Mouse (Mus musculus) limb, embryonic 13.5 days (tissue): ENCODE data around the gene Spock2. TPM values are rescaled to one million over a fixed set of nuclear protein-coding genes. Genes with fewer than 3 reads are reported as not detected.
"Not testable (repeated sequence)": the region's sequence is repeated elsewhere in the genome, so short reads cannot be mapped to it uniquely, and the experiment has no call there.

Experiments used
- ATAC-seq: fragments of 200-750 bp; cut with Nextera tagmentation; 2 replicates; pipeline ENCODE4 v1.8.0; 2017; ENCODE audit warnings: low read depth, moderate number of reproducible peaks, moderate TSS enrichment; ENCODE audit not compliant: low FRiP score
- H3K27ac ChIP-seq: fragments of 300-500 bp; sonication (generic); 2 replicates; pipeline ENCODE4 v1.5.1; 2015; ENCODE audit warnings: inconsistent platforms, mild to moderate bottlenecking, moderate library complexity
- H3K27me3 ChIP-seq: fragments of 300-500 bp; sonication (generic); 2 replicates; pipeline ENCODE4 v1.6.1; 2015; ENCODE audit warnings: mild to moderate bottlenecking, inconsistent platforms
- H3K36me3 ChIP-seq: fragments of 300-500 bp; sonication (generic); 2 replicates; pipeline ENCODE4 v1.6.1; 2015; ENCODE audit warnings: inconsistent platforms, mild to moderate bottlenecking, moderate library complexity
- H3K4me1 ChIP-seq: fragments of 300-500 bp; sonication (generic); 2 replicates; pipeline ENCODE4 v1.6.1; 2015; ENCODE audit warnings: inconsistent platforms
- H3K4me2 ChIP-seq: fragments of 300-500 bp; sonication (generic); replicated peaks from 2 replicates; pipeline ENCODE4 v1.6.1; 2015; ENCODE audit warnings: inconsistent platforms, mild to moderate bottlenecking, moderate library complexity
- H3K4me3 ChIP-seq: fragments of 300-500 bp; sonication (generic); 2 replicates; pipeline ENCODE4 v1.5.1; 2015; ENCODE audit warnings: moderate library complexity, mild to moderate bottlenecking, inconsistent platforms
- H3K9ac ChIP-seq: fragments of 300-500 bp; sonication (generic); 2 replicates; pipeline ENCODE4 v1.6.1; 2015; ENCODE audit warnings: mild to moderate bottlenecking, inconsistent platforms
- H3K9me3 ChIP-seq: fragments of 300-500 bp; sonication (generic); 2 replicates; pipeline ENCODE4 v1.6.1; 2016; ENCODE audit warnings: inconsistent platforms
- WGBS: fragments of 180-500 bp; shearing (Covaris S2); methylation state at CpG from one replicate; pipeline ENCODE4 v1.1.7; 2015; 5-methylcytosine and 5-hydroxymethylcytosine counted together
- polyA plus RNA-seq: library from polyadenylated mRNA; unstranded; fragments of >200 nt; fragmentation: Nextera tagmentation; extraction: Ambion mirVana; gene quantifications from 2 replicates; pipeline ENCODE4 v1.2.1, GENCODE M21; 2015

Spock2 gene
- polyA plus RNA-seq, 1 experiment from 2014 or later, result 7.2 TPM

DNA sequence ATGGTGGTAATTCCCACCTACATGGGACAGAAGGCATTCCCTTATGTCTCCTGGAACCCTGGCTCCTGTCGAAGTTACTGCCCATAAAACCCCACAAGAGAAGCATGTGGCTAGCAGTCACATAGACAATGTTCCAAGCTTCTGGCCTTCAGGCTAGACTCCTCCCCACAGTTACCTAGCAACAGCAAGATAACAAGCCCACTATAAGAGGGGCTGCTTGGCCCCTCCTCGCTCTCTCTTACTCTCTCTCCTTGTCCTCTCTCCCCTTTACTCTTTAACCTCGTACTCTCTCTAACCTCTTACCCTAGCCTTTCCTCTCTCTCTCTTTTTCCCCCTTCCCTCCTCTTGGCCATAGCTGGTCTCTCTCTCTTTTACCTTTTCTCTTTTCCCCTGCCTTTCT lies 55.4 kb downstream of the Spock2 start:
- H3K27ac ChIP-seq, H3K4me3 ChIP-seq, H3K9ac ChIP-seq, H3K4me2 ChIP-seq, H3K9me3 ChIP-seq, ATAC-seq, H3K36me3 ChIP-seq, H3K4me1 ChIP-seq, H3K27me3 ChIP-seq: not testable (repeated sequence)
- WGBS, result 58% methylated on average over 3 of the region's 3 CpGs

GRCm38 (mm10) chr10:60162184-60162972 lies 56.4 kb downstream of the Spock2 start:
- not testable (repeated sequence) for H3K4me3 ChIP-seq, H3K9me3 ChIP-seq, ATAC-seq, H3K4me2 ChIP-seq, H3K27ac ChIP-seq, H3K27me3 ChIP-seq, H3K9ac ChIP-seq, H3K36me3 ChIP-seq, H3K4me1 ChIP-seq
- 84% methylated on average over 8 of the region's 8 CpGs for WGBS

GRCm38 (mm10) chr10:60162973-60163255 lies 56.9 kb downstream of the Spock2 start:
- ATAC-seq, result no peak
- H3K4me2 ChIP-seq, result no peak overlapping the region
- no peak overlapping the region for H3K27ac ChIP-seq
- no peak overlapping the region for H3K9ac ChIP-seq
- H3K9me3 ChIP-seq, result no peaks in the 10 kb centered on the region
- H3K27me3 ChIP-seq, result no peaks in the 10 kb centered on the region
- no peak overlapping the region for H3K4me3 ChIP-seq
- H3K36me3 ChIP-seq, result no peaks in the 10 kb centered on the region
- no peaks in the 10 kb centered on the region; the same call in 1 of the 2 replicates for H3K4me1 ChIP-seq
- 94% methylated on average over 6 of the region's 6 CpGs for WGBS

GRCm38 (mm10) chr10:60164869-60165268 lies 58.9 kb downstream of the Spock2 start:
- no peaks in the 10 kb centered on the region; the same call in 1 of the 2 replicates for H3K4me1 ChIP-seq
- no peak overlapping the region for H3K4me3 ChIP-seq
- ATAC-seq, result no peak
- no peaks in the 10 kb centered on the region for H3K9me3 ChIP-seq
- H3K27ac ChIP-seq, result no peak overlapping the region
- H3K4me2 ChIP-seq, result no peak overlapping the region
- no peaks in the 10 kb centered on the region for H3K27me3 ChIP-seq
- 76% methylated on average over 1 of the region's 1 CpGs for WGBS
- H3K9ac ChIP-seq, result no peak overlapping the region
- H3K36me3 ChIP-seq, result no peaks in the 10 kb centered on the region

GRCm38 (mm10) chr10:60166068-60166467 lies 60.0 kb downstream of the Spock2 start:
- no peak overlapping the region for H3K4me2 ChIP-seq
- no peaks in the 10 kb centered on the region for H3K27me3 ChIP-seq
- ATAC-seq, result no peak
- H3K4me1 ChIP-seq, result no peaks in the 10 kb centered on the region; the same call in 1 of the 2 replicates
- no peak overlapping the region for H3K9ac ChIP-seq
- H3K4me3 ChIP-seq, result no peak overlapping the region
- H3K27ac ChIP-seq, result no peak overlapping the region
- H3K36me3 ChIP-seq, result no peaks in the 10 kb centered on the region
- no peaks in the 10 kb centered on the region for H3K9me3 ChIP-seq
- WGBS, result 34% methylated on average over 3 of the region's 3 CpGs

- no peak for ATAC-seq
- H3K9me3 ChIP-seq, result no peaks in the 10 kb centered on the region
- WGBS, result 61% methylated on average over 2 of the region's 2 CpGs
Observed at GRCm38 (mm10) chr10:60168306-60168705, 62.3 kb downstream of the Spock2 start.

GRCm38 (mm10) chr10:60168960-60169359 lies 62.9 kb downstream of the Spock2 start:
- Histone ChIP-seq H3K27me3 (no peaks in the 10 kb centered on the region), H3K4me3 (no peak overlapping the region), H3K36me3 (no peaks in the 10 kb centered on the region), H3K4me1 (no peaks in the 10 kb centered on the region), H3K9me3 (no peaks in the 10 kb centered on the region), H3K4me2 (no peak overlapping the region), H3K9ac (no peak overlapping the region), H3K27ac (no peak overlapping the region)
- WGBS, result 63% methylated on average over 3 of the region's 3 CpGs
- ATAC-seq, result no peak

More at GRCm38 (mm10) chr10:60168306-60168705, 62.3 kb downstream of the Spock2 start:
- no peak overlapping the region for H3K9ac ChIP-seq
- no peak overlapping the region for H3K4me2 ChIP-seq
- H3K4me3 ChIP-seq, result no peak overlapping the region
- no peak overlapping the region for H3K27ac ChIP-seq
- H3K27me3 ChIP-seq, result no peaks in the 10 kb centered on the region
- H3K36me3 ChIP-seq, result no peaks in the 10 kb centered on the region
- no peaks in the 10 kb centered on the region for H3K4me1 ChIP-seq

DNA sequence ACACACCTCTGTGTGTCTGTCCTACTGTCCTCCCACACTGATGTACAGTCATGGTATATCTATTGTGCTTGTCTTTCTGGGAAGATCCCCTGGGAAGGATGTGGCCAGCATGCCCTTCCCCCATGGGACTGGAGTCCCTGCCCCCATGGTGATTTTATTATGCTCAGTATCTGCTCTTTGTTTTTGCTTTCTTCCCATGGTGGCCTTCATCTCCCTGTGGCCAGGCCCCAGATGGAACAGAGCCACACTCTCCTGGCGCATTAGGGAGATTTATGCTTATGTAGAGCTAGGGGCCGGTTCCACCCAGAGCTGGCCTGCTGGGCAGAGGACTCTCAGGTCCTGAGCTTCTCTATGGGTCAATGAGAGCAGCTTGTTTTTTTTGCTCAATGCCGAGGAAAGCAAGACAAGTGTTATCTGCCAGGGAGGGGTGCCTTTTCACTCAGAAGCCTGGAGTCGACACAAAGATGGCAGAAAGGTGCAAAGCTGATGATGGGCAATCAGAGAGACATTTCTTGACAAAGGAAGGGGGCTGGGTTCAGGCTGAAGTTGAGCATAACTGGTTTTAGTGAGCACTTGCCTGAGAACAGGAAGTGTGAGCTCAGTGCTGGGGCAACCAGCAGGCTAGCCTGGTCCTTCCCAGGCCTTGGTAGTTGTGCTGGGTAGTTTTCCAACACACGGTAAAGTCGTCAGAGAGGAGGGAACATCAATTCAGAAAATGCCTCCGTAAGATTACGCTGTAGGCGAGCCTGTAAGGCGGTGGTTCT lies 64.5 kb downstream of the Spock2 start:
- H3K4me1 ChIP-seq, result no peaks in the 10 kb centered on the region
- H3K27ac ChIP-seq, result no peak overlapping the region
- H3K9me3 ChIP-seq, result no peaks in the 10 kb centered on the region
- no peak for ATAC-seq
- WGBS, result 69% methylated on average over 10 of the region's 10 CpGs
- H3K27me3 ChIP-seq, result no peaks in the 10 kb centered on the region
- no peak overlapping the region for H3K4me2 ChIP-seq
- no peak overlapping the region for H3K9ac ChIP-seq
- H3K4me3 ChIP-seq, result no peak overlapping the region
- no peaks in the 10 kb centered on the region for H3K36me3 ChIP-seq

- WGBS, result 92% methylated on average over 5 of the region's 5 CpGs
- no peaks in the 10 kb centered on the region for H3K36me3 ChIP-seq
- H3K4me2 ChIP-seq, result no peak overlapping the region
- no peaks in the 10 kb centered on the region for H3K9me3 ChIP-seq
- ATAC-seq, result no peak
- H3K9ac ChIP-seq, result no peak overlapping the region
- H3K27me3 ChIP-seq, result no peaks in the 10 kb centered on the region
- no peak overlapping the region for H3K4me3 ChIP-seq
- no peaks in the 10 kb centered on the region for H3K4me1 ChIP-seq
- no peak overlapping the region for H3K27ac ChIP-seq
Observed at GRCm38 (mm10) chr10:60171368-60171767, 65.3 kb downstream of the Spock2 start.

DNA sequence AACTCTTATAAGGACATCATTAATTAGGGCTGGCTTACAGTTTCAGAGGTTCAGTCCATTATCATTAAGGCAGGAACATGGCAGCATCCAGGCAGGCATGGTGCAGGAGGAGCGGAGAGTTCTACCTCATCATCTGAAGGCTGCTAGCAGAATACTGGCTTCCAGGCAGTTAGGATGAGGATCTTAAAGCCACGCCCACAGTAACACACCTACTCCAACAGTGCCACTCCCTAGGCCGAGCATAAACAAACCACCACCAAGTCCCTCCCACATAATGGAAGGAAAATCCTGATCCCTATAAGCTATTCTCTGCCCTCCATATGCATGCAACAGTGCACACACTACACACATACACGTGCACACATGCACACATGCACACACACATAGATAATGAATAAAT lies 66.3 kb downstream of the Spock2 start:
- no peaks in the 10 kb centered on the region for H3K27me3 ChIP-seq
- no peaks in the 10 kb centered on the region for H3K4me1 ChIP-seq
- WGBS, result 90% methylated on average over 4 of the region's 4 CpGs
- ATAC-seq, result no peak
- no peaks in the 10 kb centered on the region for H3K9me3 ChIP-seq
- H3K9ac ChIP-seq, result no peak overlapping the region
- H3K4me3 ChIP-seq, result no peak overlapping the region
- no peak overlapping the region for H3K27ac ChIP-seq
- H3K4me2 ChIP-seq, result no peak overlapping the region
- no peaks in the 10 kb centered on the region for H3K36me3 ChIP-seq

GRCm38 (mm10) chr10:60173035-60173434 lies 67.0 kb downstream of the Spock2 start:
- Histone ChIP-seq H3K4me3 (no peak overlapping the region), H3K9ac (no peak overlapping the region), H3K27ac (no peak overlapping the region), H3K4me1 (no peaks in the 10 kb centered on the region), H3K4me2 (no peak overlapping the region), H3K9me3 (no peaks in the 10 kb centered on the region), H3K36me3 (no peaks in the 10 kb centered on the region), H3K27me3 (no peaks in the 10 kb centered on the region)
- no peak for ATAC-seq
- 66% methylated on average over 10 of the region's 10 CpGs for WGBS

- Histone ChIP-seq H3K36me3 (no peaks in the 10 kb centered on the region), H3K27ac (no peak overlapping the region), H3K4me2 (no peak overlapping the region), H3K9ac (no peak overlapping the region), H3K4me1 (no peaks in the 10 kb centered on the region), H3K4me3 (no peak overlapping the region), H3K27me3 (no peaks in the 10 kb centered on the region), H3K9me3 (no peaks in the 10 kb centered on the region)
- WGBS, result 59% methylated on average over 3 of the region's 3 CpGs
- ATAC-seq, result no peak
Observed at GRCm38 (mm10) chr10:60174506-60174905, 68.5 kb downstream of the Spock2 start.
